Mouse (Mus musculus): Measurements from ENCODE around the gene Ppp4r4. TPM values are rescaled to one million over a fixed set of nuclear protein-coding genes. Genes with fewer than 3 reads are reported as not detected.

Ppp4r4 gene
- polyA plus RNA-seq (2017; shearing (Covaris generic)) = under 1 TPM in 1 of 2 experiments, not detected in 1; 0.72 TPM

DNA sequence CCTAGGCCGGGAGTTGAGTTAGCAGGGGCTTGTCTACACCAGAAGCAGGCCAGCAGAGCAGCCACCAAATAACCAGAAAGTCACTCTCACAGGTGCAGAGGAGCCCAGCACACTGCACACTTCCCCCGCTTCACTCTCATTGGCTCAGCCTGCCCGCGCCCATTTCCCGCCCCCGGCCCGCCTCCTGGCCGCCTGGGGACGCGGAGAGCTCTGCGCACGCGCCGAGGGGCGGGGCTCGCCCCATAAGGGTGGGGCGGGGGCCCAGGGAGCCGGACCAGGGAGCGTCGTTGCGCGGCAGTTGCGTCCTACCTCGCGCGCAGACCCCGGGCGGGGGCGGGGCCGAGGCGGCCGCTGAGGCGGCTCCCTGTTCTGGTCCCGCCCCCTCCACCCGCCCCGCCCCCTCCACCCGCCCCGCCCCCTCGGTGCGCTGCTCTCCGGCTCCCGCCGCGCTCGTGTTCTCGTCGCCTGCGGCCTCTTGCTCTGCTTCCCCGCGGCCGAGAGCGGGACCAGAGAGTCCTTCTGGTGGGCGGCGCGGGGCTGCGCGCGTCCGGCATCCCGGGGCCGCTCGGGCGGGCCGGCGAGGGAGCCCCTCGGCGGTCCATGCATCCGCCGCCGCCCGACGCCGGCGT lies at the start of gene Ppp4r4:
Gene Ppp4r4, plus strand, starts transcription at position 264 of the 629 bp plus-strand sequence.

DNA sequence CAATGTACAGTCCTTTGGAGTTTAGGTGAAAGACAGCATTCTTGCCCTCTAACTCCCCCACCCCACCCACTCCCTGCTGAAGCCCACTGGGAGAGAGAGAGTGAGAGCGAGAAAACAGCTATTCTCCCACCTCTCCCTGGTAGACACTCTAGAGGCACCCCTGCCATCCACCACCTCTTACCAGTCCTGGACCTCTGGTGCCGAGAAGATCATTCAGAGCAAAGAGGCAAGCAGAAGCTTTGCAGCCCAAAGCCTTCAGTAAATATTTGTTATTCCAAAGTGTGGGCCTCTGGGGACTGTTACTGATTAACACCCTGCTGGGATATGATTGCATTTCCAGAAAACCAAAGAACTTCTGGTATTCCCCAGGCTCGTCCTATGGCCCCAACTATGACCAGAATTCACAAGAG lies 99.1 kb downstream of the Ppp4r4 start, which contains the start of gene Serpina10:
Gene Serpina10, minus strand, starts transcription at position 242 of the 410 bp plus-strand sequence.

DNA sequence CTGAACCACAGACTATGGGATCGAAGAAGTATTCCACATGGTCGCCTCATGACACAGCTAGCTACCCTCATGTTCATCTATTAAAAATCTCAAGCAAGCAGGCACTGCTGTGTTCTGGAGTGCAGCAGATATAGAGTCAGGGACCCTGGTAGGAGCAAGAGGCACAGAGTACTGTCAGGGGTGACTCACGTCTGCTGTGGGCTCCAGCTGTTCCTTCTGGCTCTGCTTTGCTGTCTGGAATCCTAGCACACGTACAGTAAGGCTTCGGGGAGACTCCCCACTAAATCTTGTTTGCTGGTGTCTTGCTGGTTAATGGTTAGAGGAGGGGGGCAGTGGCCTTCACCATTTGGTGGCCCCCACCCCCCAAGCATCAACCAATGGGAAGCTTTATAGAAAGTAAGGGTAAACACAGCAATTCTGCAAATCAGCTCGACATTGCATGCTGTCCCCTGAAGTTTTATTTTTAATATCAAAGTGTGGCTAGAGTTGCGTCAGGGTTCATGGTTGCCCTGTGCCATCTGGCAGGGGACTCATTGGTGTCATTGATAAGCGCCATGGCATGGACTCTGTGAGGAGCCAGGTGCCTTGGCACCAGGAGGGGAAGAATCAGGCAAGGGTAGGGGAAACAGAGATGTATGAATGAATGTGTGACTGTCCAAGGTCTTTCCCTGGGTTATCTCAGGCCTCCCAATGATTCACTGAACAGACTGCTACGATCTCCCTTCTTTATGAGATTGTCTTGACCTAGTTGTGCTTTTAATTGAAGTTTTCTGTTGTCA lies 125.0 kb downstream of the Ppp4r4 start, which contains the start of gene Serpina6:
Gene Serpina6, minus strand, starts transcription at position 365 of the 779 bp plus-strand sequence.

Other genes starting within 250 kb of the Ppp4r4 start
- gene Fam181a, start 221.3 kb upstream of the Ppp4r4 start, polyA plus RNA-seq (2017; shearing (Covaris generic)) = not detected
- gene Asb2, start 176.3 kb upstream of the Ppp4r4 start, polyA plus RNA-seq (2017; shearing (Covaris generic)) = 10 to 100 TPM; 23.1 to 44.2 TPM
- 1 to 10 TPM; 2.0 to 2.9 TPM for gene Otub2, start 143.6 kb upstream of the Ppp4r4 start, polyA plus RNA-seq (2017; shearing (Covaris generic))
- under 1 TPM; 0.75 to 0.86 TPM for gene 9330161L09Rik, start 124.5 kb upstream of the Ppp4r4 start, polyA plus RNA-seq (2017; shearing (Covaris generic))
- 100 to 1,000 TPM; 145 to 184 TPM for gene Ddx24, start 106.5 kb upstream of the Ppp4r4 start, polyA plus RNA-seq (2017; shearing (Covaris generic))
- 100 to 1,000 TPM; 270 to 305 TPM for gene Ifi27, start 98.1 kb upstream of the Ppp4r4 start, polyA plus RNA-seq (2017; shearing (Covaris generic))
- gene Ifi27l2a, start 88.6 kb upstream of the Ppp4r4 start, polyA plus RNA-seq (2017; shearing (Covaris generic)) = 1,000 to 10,000 TPM in 1 of 2 experiments, 100 to 1,000 TPM in 1; 916 to 3,101 TPM
- gene Ifi27l2b, start 75.1 kb upstream of the Ppp4r4 start, polyA plus RNA-seq (2017; shearing (Covaris generic)) = under 1 TPM in 1 of 2 experiments, not detected in 1; 0.74 TPM
- gene Serpina10, start 99.2 kb downstream of the Ppp4r4 start, polyA plus RNA-seq (2017; shearing (Covaris generic)) = not detected
- not detected for gene Serpina6, start 124.9 kb downstream of the Ppp4r4 start, polyA plus RNA-seq (2017; shearing (Covaris generic))
- gene Serpina16, start 143.9 kb downstream of the Ppp4r4 start, polyA plus RNA-seq (2017; shearing (Covaris generic)) = under 1 TPM in 1 of 2 experiments, not detected in 1; 0.22 TPM
- not detected for gene Serpina1f, start 163.2 kb downstream of the Ppp4r4 start, polyA plus RNA-seq (2017; shearing (Covaris generic))
- gene Serpina1d, start 241.3 kb downstream of the Ppp4r4 start, polyA plus RNA-seq (2017; shearing (Covaris generic)) = not detected